Mouse (Mus musculus): ENCODE data around the gene Nudt4.

The Nudt4 gene

GRCm38 (mm10) chr10:95501033-95501432 is 62.9 kb downstream of the Nudt4 start:
- DNase-seq (ENCODE audit: low spot score), result no peak

All from retina, embryonic 14.5 days (tissue).